Mouse (Mus musculus): Measurements from ENCODE around the gene Usp48. TPM values are rescaled to one million over a fixed set of nuclear protein-coding genes. Genes with fewer than 3 reads are reported as not detected.
"Not testable (repeated sequence)": the region's sequence is repeated elsewhere in the genome, so short reads cannot be mapped to it uniquely, and the experiment has no call there.

The Usp48 gene
- polyA plus RNA-seq, 1 experiment = 46.2 TPM

GRCm38 (mm10) chr4:137579789-137580188 is 13.8 kb upstream of the Usp48 start:
- no peak overlapping the region for H3K4me3 ChIP-seq (replicated peaks)
- peaks cover 16% of the 10 kb centered on the region for H3K9me3 ChIP-seq
- peaks cover 7% of the 10 kb centered on the region for H3K4me1 ChIP-seq
- H3K27me3 ChIP-seq (replicated peaks) = peaks cover 50% of the 10 kb centered on the region
- no peaks in the 10 kb centered on the region for H3K36me3 ChIP-seq (replicated peaks; ENCODE audit: low read length)
- no peak for TF ChIP-seq FLI1 (IDR thresholded peaks at IDR 0.05; ENCODE audit: low read length)
- no peak for TF ChIP-seq GATA1 (IDR thresholded peaks at IDR 0.05; ENCODE audit: borderline replicate concordance, low read length)

GRCm38 (mm10) chr4:137580299-137580698 is 13.3 kb upstream of the Usp48 start:
- H3K4me1 ChIP-seq = peaks cover 7% of the 10 kb centered on the region

GRCm38 (mm10) chr4:137581815-137582214 is 11.7 kb upstream of the Usp48 start:
- Histone ChIP-seq H3K4me1 (peaks cover 7% of the 10 kb centered on the region), H3K36me3 (replicated peaks; ENCODE audit: low read length) (no peaks in the 10 kb centered on the region), H3K27me3 (replicated peaks) (peaks cover 35% of the 10 kb centered on the region), H3K9me3 (peaks cover 16% of the 10 kb centered on the region), H3K4me3 (replicated peaks) (no peak overlapping the region)
- TF ChIP-seq GATA1 (IDR thresholded peaks at IDR 0.05; ENCODE audit: borderline replicate concordance, low read length) (no peak), FLI1 (IDR thresholded peaks at IDR 0.05; ENCODE audit: low read length) (no peak)

More at GRCm38 (mm10) chr4:137580299-137580698, 13.3 kb upstream of the Usp48 start:
- Histone ChIP-seq H3K36me3 (replicated peaks; ENCODE audit: low read length) (no peaks in the 10 kb centered on the region), H3K4me3 (replicated peaks) (no peak overlapping the region), H3K9me3 (peaks cover 16% of the 10 kb centered on the region), H3K27me3 (replicated peaks) (peaks cover 48% of the 10 kb centered on the region)
- TF ChIP-seq GATA1 (IDR thresholded peaks at IDR 0.05; ENCODE audit: borderline replicate concordance, low read length) (no peak), FLI1 (IDR thresholded peaks at IDR 0.05; ENCODE audit: low read length) (no peak)

GRCm38 (mm10) chr4:137589095-137589494 is 4.5 kb upstream of the Usp48 start:
- H3K27me3 ChIP-seq (replicated peaks); H3K4me3 ChIP-seq (replicated peaks); H3K9me3 ChIP-seq; H3K36me3 ChIP-seq (replicated peaks; ENCODE audit: low read length): not testable (repeated sequence)
- H3K4me1 ChIP-seq = peaks cover 10% of the 10 kb centered on the region

GRCm38 (mm10) chr4:137589586-137589985 is 4.0 kb upstream of the Usp48 start:
- Histone ChIP-seq H3K36me3 (replicated peaks; ENCODE audit: low read length) (no peaks in the 10 kb centered on the region), H3K4me3 (replicated peaks) (no peak overlapping the region), H3K9me3 (no peaks in the 10 kb centered on the region), H3K27me3 (replicated peaks) (peaks cover 8% of the 10 kb centered on the region), H3K4me1 (peaks cover 10% of the 10 kb centered on the region)
- TF ChIP-seq FLI1 (IDR thresholded peaks at IDR 0.05; ENCODE audit: low read length) = no peak
- TF ChIP-seq GATA1 (IDR thresholded peaks at IDR 0.05; ENCODE audit: borderline replicate concordance, low read length) = no peak

- Histone ChIP-seq H3K9me3 (no peaks in the 10 kb centered on the region), H3K4me3 (replicated peaks) (no peak overlapping the region), H3K27me3 (replicated peaks) (peaks cover 6% of the 10 kb centered on the region), H3K4me1 (peaks cover 21% of the 10 kb centered on the region), H3K36me3 (replicated peaks; ENCODE audit: low read length) (no peaks in the 10 kb centered on the region)
- TF ChIP-seq FLI1 (IDR thresholded peaks at IDR 0.05; ENCODE audit: low read length) (no peak), GATA1 (IDR thresholded peaks at IDR 0.05; ENCODE audit: borderline replicate concordance, low read length) (no peak)
Observed at GRCm38 (mm10) chr4:137590961-137591360, 2.6 kb upstream of the Usp48 start.

- Histone ChIP-seq H3K9me3 (no peaks in the 10 kb centered on the region), H3K36me3 (replicated peaks; ENCODE audit: low read length) (peaks cover 20% of the 10 kb centered on the region), H3K4me1 (peaks cover 54% of the 10 kb centered on the region), H3K27me3 (replicated peaks) (no peaks in the 10 kb centered on the region), H3K4me3 (replicated peaks) (peak overlapping the region; percentile 100)
- TF ChIP-seq GATA1 (IDR thresholded peaks at IDR 0.05; ENCODE audit: borderline replicate concordance, low read length) = 0 out of 3 replicates have a peak, but pooled peaks have one; percentile 8
- TF ChIP-seq FLI1 (IDR thresholded peaks at IDR 0.05; ENCODE audit: low read length) = no peak
Observed at GRCm38 (mm10) chr4:137594496-137595270, 1.1 kb downstream of the Usp48 start.

GRCm38 (mm10) chr4:137597098-137597630 is 3.6 kb downstream of the Usp48 start:
- Histone ChIP-seq H3K4me1 (peaks cover 69% of the 10 kb centered on the region), H3K27me3 (replicated peaks) (no peaks in the 10 kb centered on the region)
- no peak for TF ChIP-seq GATA1 (IDR thresholded peaks at IDR 0.05; ENCODE audit: borderline replicate concordance, low read length)
- no peak for TF ChIP-seq FLI1 (IDR thresholded peaks at IDR 0.05; ENCODE audit: low read length)

GRCm38 (mm10) chr4:137598577-137598976 is 5.0 kb downstream of the Usp48 start:
- Histone ChIP-seq H3K27me3 (replicated peaks) (no peaks in the 10 kb centered on the region), H3K36me3 (replicated peaks; ENCODE audit: low read length) (peaks cover 34% of the 10 kb centered on the region), H3K4me3 (replicated peaks) (no peak overlapping the region), H3K9me3 (no peaks in the 10 kb centered on the region), H3K4me1 (peaks cover 81% of the 10 kb centered on the region)
- TF ChIP-seq GATA1 (IDR thresholded peaks at IDR 0.05; ENCODE audit: borderline replicate concordance, low read length) (no peak), FLI1 (IDR thresholded peaks at IDR 0.05; ENCODE audit: low read length) (no peak)

More at GRCm38 (mm10) chr4:137597098-137597630, 3.6 kb downstream of the Usp48 start:
- Histone ChIP-seq H3K9me3 (no peaks in the 10 kb centered on the region), H3K4me3 (replicated peaks) (peak overlapping the region; percentile 47), H3K36me3 (replicated peaks; ENCODE audit: low read length) (peaks cover 31% of the 10 kb centered on the region)

GRCm38 (mm10) chr4:137603449-137604171 is 10.1 kb downstream of the Usp48 start:
- no peaks in the 10 kb centered on the region for H3K27me3 ChIP-seq (replicated peaks)
- H3K4me1 ChIP-seq = peaks cover 78% of the 10 kb centered on the region
- peak overlapping the region; percentile 48 for H3K4me3 ChIP-seq (replicated peaks)
- peaks cover 61% of the 10 kb centered on the region for H3K36me3 ChIP-seq (replicated peaks; ENCODE audit: low read length)
- TF ChIP-seq FLI1 (IDR thresholded peaks at IDR 0.05; ENCODE audit: low read length) = no peak
- TF ChIP-seq GATA1 (IDR thresholded peaks at IDR 0.05; ENCODE audit: borderline replicate concordance, low read length) = no peak
- H3K9me3 ChIP-seq = no peaks in the 10 kb centered on the region

Measured in megakaryocyte, embryonic 14.5 days (primary cell).